14 mouse cellular contexts compared by ENCODE assay signal in the genomic region with DNA sequence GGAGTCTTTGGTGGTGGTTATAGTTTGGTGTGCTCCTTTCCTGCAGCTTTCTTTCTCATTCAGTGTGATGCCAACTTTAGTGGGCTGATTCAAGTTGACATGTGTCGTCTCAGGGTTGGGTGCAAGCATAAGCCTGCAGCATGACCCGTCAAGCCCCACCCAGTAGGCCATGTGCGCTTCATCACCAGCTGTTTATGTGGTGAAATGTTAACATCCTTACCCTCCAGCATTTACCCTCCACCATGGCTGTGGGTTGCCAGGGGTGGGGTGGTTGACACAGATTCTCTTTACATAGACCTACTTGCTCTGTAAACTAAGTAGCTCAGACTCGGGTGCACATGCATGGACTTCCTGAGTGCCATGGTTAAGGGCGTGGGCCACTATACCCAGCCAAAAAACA. TPM values are rescaled to one million over a fixed set of nuclear protein-coding genes. Genes with fewer than 3 reads are reported as not detected.
DNase-seq lines count a peak whose midpoint lies in the region; ATAC-seq lines count a peak whose summit lies in the region.
"Had no signal": no experiment of that assay in that cellular context is flagged by ENCODE, and none has a peak within 500 bp of the region (broad histone marks: within the 10 kb centered on the region; RNA-seq: fewer than 3 reads in every experiment).

No protein-coding gene starts in this region.

- no peak for ATAC-seq in heart, embryonic 13.5 days (ENCODE audit: extremely low read depth, insufficient number of reproducible peaks, low FRiP score, low TSS enrichment)

- no peak for DNase-seq in heart, adult 18-20 months
- DNase-seq in spleen, postnatal 36 days (ENCODE audit: low spot score in 2 of 2): peak; percentile 23 to 35
- DNase-seq in spleen, adult 18-20 months: no peak
- DNase-seq in induced T-regulatory cell, adult 2 months (ENCODE audit: low read depth): peak; percentile 51
- DNase-seq in thymus, postnatal 25 days: peak; percentile 30
- DNase-seq in lung, postnatal 36 days: no peak
- no peak for DNase-seq in layer of hippocampus, postnatal 36 days
- DNase-seq: adrenal gland, postnatal 10 days; forebrain, postnatal 0 days; gastrocnemius, adult 2 months; kidney, postnatal 4 days; midbrain, embryonic 14.5 days had no signal

- H3K27me3 ChIP-seq in heart, embryonic 13.5 days (replicated peaks): no peaks in the 10 kb centered on the region

- H3K9me3 ChIP-seq in heart, embryonic 13.5 days: no peaks in the 10 kb centered on the region

- H3K27ac ChIP-seq in heart, embryonic 13.5 days (replicated peaks): 0 out of 2 replicates have a peak overlapping the region, but pooled peaks have one; percentile 43
- H3K27ac ChIP-seq: gastrocnemius, adult 2 months had no signal

- H3K4me1 ChIP-seq in heart, embryonic 13.5 days: peaks cover 25% of the 10 kb centered on the region

- 82% methylated on average over 5 of the region's 5 CpGs for WGBS in heart, embryonic 13.5 days

- H3K4me3 ChIP-seq in heart, embryonic 13.5 days: no peak overlapping the region
- H3K4me3 ChIP-seq: gastrocnemius, adult 2 months had no signal

- no peak overlapping the region for H3K9ac ChIP-seq in heart, embryonic 13.5 days
- H3K9ac ChIP-seq: forebrain, postnatal 0 days had no signal

- no peak overlapping the region for H3K4me2 ChIP-seq in heart, embryonic 13.5 days

- peaks cover 53% of the 10 kb centered on the region for H3K36me3 ChIP-seq in heart, embryonic 13.5 days

RNA-seq across cellular contexts. Expression of a gene that starts 18.4 kb away (rescaled TPM):
- polyA plus RNA-seq in heart, embryonic 13.5 days (2015; fragmentation: Nextera tagmentation; extraction: Ambion mirVana): 22.4 and 25.4 TPM in 2 replicates
- 10 to 100 TPM; 33.0 to 36.8 TPM for total RNA-seq in heart, adult 18-20 months (2021)
- total RNA-seq in layer of hippocampus, postnatal 36 days (2021): 10 to 100 TPM; 14.8 to 16.1 TPM

RNA-seq across cellular contexts. Expression of a gene that starts 18.8 kb away (rescaled TPM):
- polyA plus RNA-seq in heart, embryonic 13.5 days (2015; fragmentation: Nextera tagmentation; extraction: Ambion mirVana): 96.6 and 101 TPM in 2 replicates
- total RNA-seq in heart, adult 18-20 months (2021): 10 to 100 TPM; 66.2 to 80.3 TPM
- total RNA-seq in layer of hippocampus, postnatal 36 days (2021): 10 to 100 TPM; 73.5 to 83.4 TPM

RNA-seq across cellular contexts. Expression of a gene that starts 24.0 kb away (rescaled TPM):
- polyA plus RNA-seq in heart, embryonic 13.5 days (2015; fragmentation: Nextera tagmentation; extraction: Ambion mirVana): 1.2 TPM in 2 replicates
- total RNA-seq in heart, adult 18-20 months (2021): 1 to 10 TPM in 1 of 2 experiments, under 1 TPM in 1; 0.67 to 1.1 TPM
- 1 to 10 TPM; 9.0 to 9.7 TPM for total RNA-seq in layer of hippocampus, postnatal 36 days (2021)
- total RNA-seq: megakaryocyte progenitor cell, adult 5-6 weeks had no signal

RNA-seq across cellular contexts. Expression of a gene that starts 25.3 kb away (rescaled TPM):
- 0.52 and 0.76 TPM in 2 replicates for polyA plus RNA-seq in heart, embryonic 13.5 days (2015; fragmentation: Nextera tagmentation; extraction: Ambion mirVana)
- under 1 TPM in 1 of 2 experiments, not detected in 1; 0.54 TPM for total RNA-seq in heart, adult 18-20 months (2021)
- 1 to 10 TPM; 2.7 to 3.6 TPM for total RNA-seq in layer of hippocampus, postnatal 36 days (2021)
- total RNA-seq: gastrocnemius, adult 2 months; megakaryocyte progenitor cell, adult 5-6 weeks had no signal

RNA-seq across cellular contexts. Expression of a gene that starts 53.0 kb away (rescaled TPM):
- polyA plus RNA-seq in heart, embryonic 13.5 days (2015; fragmentation: Nextera tagmentation; extraction: Ambion mirVana): 7.1 TPM in 2 replicates
- total RNA-seq in heart, adult 18-20 months (2021): 1 to 10 TPM; 4.2 to 4.7 TPM
- 1 to 10 TPM; 2.2 to 3.2 TPM for total RNA-seq in layer of hippocampus, postnatal 36 days (2021)

Comparison
In these comparisons a context has a peak if more than half of its experiments do, and no peak if none do; other contexts are left out.
1. DNase-seq: peak in spleen, postnatal 36 days (2 of 2), induced T-regulatory cell, adult 2 months (single experiment) and thymus, postnatal 25 days (single experiment); none in heart, adult 18-20 months (0 of 2), spleen, adult 18-20 months (0 of 2), lung, postnatal 36 days (single experiment) and layer of hippocampus, postnatal 36 days (0 of 2).
2. RNA of a gene that starts 24.0 kb away (total RNA-seq): 9.0 to 9.7 TPM in layer of hippocampus, postnatal 36 days; 0.67 to 1.1 TPM in heart, adult 18-20 months; every median in the first group is over 4 times any median in the second.